Mouse (Mus musculus) erythroblast, embryonic 14.5 days (primary cell): ENCODE measurements around the gene Rbm5.

Experiments
- GATA1 ChIP-seq: IDR thresholded peaks from 2 replicates; pipeline ENCODE4 v1.6.1; 2012; ENCODE audit warnings: low read length, inconsistent platforms, mixed read lengths
- TAL1 ChIP-seq: IDR thresholded peaks from 3 replicates; pipeline ENCODE4 v1.6.1; 2012; ENCODE audit warnings: low read length, inconsistent platforms, mixed read lengths

DNA sequence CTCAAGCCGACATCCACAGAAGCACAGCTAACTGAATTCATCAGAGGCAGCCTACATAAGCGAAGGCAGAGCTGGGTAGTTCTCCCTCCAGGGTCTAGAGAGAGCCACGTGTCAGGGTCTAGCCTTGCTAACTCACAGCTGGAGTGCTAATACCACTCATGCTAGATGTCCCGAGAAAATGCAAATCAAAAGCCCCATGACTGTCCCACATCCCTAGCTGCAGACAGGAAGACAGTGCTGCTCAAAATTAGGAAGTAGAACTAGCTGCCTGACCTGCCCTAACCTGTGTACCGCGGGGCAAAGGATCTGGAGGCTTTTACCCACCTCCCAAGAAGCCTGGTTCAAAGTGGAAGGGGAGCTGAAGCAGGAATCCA is 74.7 kb downstream of the Rbm5 start:
- TF ChIP-seq GATA1 (no peak), TAL1 (no peak)
